Mouse (Mus musculus): Measurements from ENCODE around the gene Bhlha9. TPM values are rescaled to one million over a fixed set of nuclear protein-coding genes. Genes with fewer than 3 reads are reported as not detected.
"Not testable (repeated sequence)": the region's sequence is repeated elsewhere in the genome, so short reads cannot be mapped to it uniquely, and the experiment has no call there.

The Bhlha9 gene
- polyA plus RNA-seq, 1 experiment from 2014 or later, result 0.19 TPM

DNA sequence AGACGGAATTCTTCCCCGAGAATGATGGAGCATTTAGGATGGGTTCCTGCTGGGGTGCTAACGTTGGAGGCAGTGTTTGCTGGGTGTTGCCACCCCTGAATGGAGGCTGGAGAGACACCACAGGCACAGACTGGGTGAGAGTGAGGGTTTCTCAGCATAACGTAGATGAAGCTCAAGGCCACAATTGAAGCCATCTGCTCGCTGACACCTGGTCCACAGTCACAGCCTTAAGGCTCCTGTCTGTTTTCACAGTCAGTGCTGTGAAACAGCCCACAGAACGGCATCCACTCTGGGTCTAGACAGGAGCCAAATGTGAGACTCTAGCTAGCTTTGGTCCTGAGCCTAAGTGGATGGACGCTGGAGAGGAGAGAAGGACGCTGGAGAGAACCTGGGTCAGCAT, 1.9 kb downstream of the Bhlha9 start:
- Histone ChIP-seq H3K27me3 (ENCODE audit: control insufficient read depth, insufficient read depth, low read length) (peaks cover 42% of the 10 kb centered on the region), H3K27ac (ENCODE audit: low read depth, low read length) (no peak overlapping the region), H3K9me3 (ENCODE audit: control insufficient read depth, low read length) (no peaks in the 10 kb centered on the region), H3K36me3 (ENCODE audit: control insufficient read depth, insufficient read depth, low read length) (no peaks in the 10 kb centered on the region), H3K9ac (ENCODE audit: low read depth, low read length) (no peak overlapping the region), H3K4me3 (ENCODE audit: low read depth, low read length) (no peak overlapping the region), H3K4me1 (replicated peaks; ENCODE audit: control insufficient read depth, insufficient read depth, low read length) (no peaks in the 10 kb centered on the region), H3K4me2 (replicated peaks; ENCODE audit: low read depth, low read length) (no peak overlapping the region)
- ATAC-seq (ENCODE audit: low FRiP score) (no peak), DNase-seq (ENCODE audit: low spot score) (no peak)
- WGBS, result 53% methylated on average over 8 of the region's 8 CpGs

DNA sequence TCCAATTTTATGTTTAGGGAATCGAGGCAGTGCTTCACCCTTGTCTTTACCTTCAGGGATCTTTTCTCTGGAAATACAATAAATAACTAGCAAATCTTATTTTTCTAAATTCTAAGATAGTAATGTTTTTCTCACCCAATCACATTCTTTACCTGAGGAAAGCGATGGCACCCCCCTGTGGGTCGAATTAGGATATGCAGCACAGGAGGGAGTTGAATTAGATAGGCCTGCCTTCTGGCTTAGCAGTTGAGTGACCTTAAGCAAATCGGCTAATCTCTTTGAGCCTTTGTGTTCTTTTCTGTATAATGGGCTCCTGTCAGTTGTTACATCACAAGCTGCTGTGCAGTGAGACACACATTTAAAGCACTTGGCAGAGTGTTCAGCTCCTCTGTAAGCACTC, 2.4 kb downstream of the Bhlha9 start:
- Histone ChIP-seq H3K36me3 (ENCODE audit: control insufficient read depth, insufficient read depth, low read length) (no peaks in the 10 kb centered on the region), H3K9ac (ENCODE audit: low read depth, low read length) (no peak overlapping the region), H3K27me3 (ENCODE audit: control insufficient read depth, insufficient read depth, low read length) (peaks cover 42% of the 10 kb centered on the region), H3K4me3 (ENCODE audit: low read depth, low read length) (no peak overlapping the region), H3K4me2 (replicated peaks; ENCODE audit: low read depth, low read length) (no peak overlapping the region), H3K27ac (ENCODE audit: low read depth, low read length) (no peak overlapping the region), H3K9me3 (ENCODE audit: control insufficient read depth, low read length) (no peaks in the 10 kb centered on the region), H3K4me1 (replicated peaks; ENCODE audit: control insufficient read depth, insufficient read depth, low read length) (no peaks in the 10 kb centered on the region)
- DNase-seq (ENCODE audit: low spot score) (no peak), ATAC-seq (ENCODE audit: low FRiP score) (no peak)
- 46% methylated on average over 4 of the region's 4 CpGs for WGBS

DNA sequence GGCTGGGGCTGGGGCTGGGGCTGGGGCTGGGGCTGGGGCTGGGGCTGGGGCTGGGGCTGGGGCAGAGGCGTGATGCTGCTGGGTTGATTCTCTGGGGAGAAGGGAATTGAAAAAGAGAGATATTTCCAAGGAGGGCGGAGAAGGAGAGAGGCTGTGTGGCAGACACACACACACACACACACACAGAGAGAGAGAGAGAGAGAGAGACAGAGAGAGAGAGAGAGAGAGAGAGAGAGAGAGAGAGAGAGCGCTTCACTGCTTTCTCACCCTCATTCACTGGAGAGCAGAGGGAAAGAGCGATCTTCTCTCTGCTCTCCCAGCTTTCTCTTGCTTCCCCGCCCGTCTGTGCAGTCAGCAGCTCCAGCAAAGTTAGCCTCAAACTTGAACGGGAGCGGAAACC, 7.2 kb downstream of the Bhlha9 start, which contains the start of gene Trarg1:
Gene Trarg1 (plus strand): TSS at position 301 of the 400 bp plus-strand sequence.
- H3K27ac ChIP-seq (ENCODE audit: low read depth, low read length); H3K4me3 ChIP-seq (ENCODE audit: low read depth, low read length); H3K36me3 ChIP-seq (ENCODE audit: control insufficient read depth, insufficient read depth, low read length); H3K27me3 ChIP-seq (ENCODE audit: control insufficient read depth, insufficient read depth, low read length); DNase-seq (ENCODE audit: low spot score); H3K4me2 ChIP-seq (replicated peaks; ENCODE audit: low read depth, low read length); H3K4me1 ChIP-seq (replicated peaks; ENCODE audit: control insufficient read depth, insufficient read depth, low read length); ATAC-seq (ENCODE audit: low FRiP score); H3K9ac ChIP-seq (ENCODE audit: low read depth, low read length); H3K9me3 ChIP-seq (ENCODE audit: control insufficient read depth, low read length): not testable (repeated sequence)
- WGBS, result 40% methylated on average over 7 of the region's 8 CpGs

DNA sequence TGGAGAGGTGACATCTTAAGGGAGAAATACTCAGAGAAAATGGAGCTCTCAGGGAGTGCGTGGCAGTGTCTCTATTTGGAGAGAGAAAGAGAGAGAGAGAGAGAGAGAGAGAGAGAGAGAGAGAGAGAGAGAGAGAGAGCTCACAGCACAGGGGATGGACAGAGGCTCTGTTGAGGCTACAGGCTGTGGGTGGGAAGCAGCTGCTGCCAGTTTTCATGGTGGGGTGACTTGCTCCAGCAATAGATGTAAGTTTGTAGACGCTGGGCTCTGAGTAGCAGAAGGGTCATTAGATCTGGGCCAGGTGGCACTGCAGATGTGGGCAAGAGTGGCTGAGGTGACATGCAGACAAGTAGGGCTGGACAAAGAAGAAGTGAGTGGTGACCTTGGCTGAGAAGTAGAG, 13.3 kb downstream of the Bhlha9 start:
- Histone ChIP-seq H3K36me3 (ENCODE audit: control insufficient read depth, insufficient read depth, low read length) (no peaks in the 10 kb centered on the region), H3K4me2 (replicated peaks; ENCODE audit: low read depth, low read length) (no peak overlapping the region), H3K4me3 (ENCODE audit: low read depth, low read length) (no peak overlapping the region), H3K27ac (ENCODE audit: low read depth, low read length) (no peak overlapping the region), H3K4me1 (replicated peaks; ENCODE audit: control insufficient read depth, insufficient read depth, low read length) (no peaks in the 10 kb centered on the region), H3K27me3 (ENCODE audit: control insufficient read depth, insufficient read depth, low read length) (no peaks in the 10 kb centered on the region), H3K9ac (ENCODE audit: low read depth, low read length) (no peak overlapping the region), H3K9me3 (ENCODE audit: control insufficient read depth, low read length) (no peaks in the 10 kb centered on the region)
- WGBS, result 66% methylated on average over 2 of the region's 2 CpGs
- ATAC-seq (ENCODE audit: low FRiP score), result no peak
- no peak for DNase-seq (ENCODE audit: low spot score)

DNA sequence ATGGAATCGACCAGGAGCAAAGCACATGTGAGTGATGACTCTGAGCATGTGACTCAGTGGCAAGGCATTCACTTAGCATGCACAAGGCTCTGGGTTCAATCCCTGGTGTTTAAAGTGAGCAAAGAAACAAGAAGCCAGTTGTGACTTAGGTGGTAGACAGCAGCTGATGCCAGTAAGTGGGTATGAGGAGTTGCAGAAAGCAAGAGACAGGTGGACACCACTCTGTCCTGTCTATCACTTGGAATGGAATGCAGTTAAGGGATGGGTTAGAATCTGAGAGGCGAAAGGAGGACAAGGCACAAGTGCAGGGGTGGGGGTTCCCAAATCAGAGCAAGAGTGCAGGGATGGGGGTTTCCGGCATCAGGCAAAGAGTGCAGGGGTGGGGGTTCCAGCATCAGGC, 19.8 kb downstream of the Bhlha9 start:
- no peaks in the 10 kb centered on the region for H3K36me3 ChIP-seq (ENCODE audit: control insufficient read depth, insufficient read depth, low read length)
- no peak for DNase-seq (ENCODE audit: low spot score)
- H3K4me3 ChIP-seq (ENCODE audit: low read depth, low read length), result no peak overlapping the region
- H3K9ac ChIP-seq (ENCODE audit: low read depth, low read length), result no peak overlapping the region
- H3K27me3 ChIP-seq (ENCODE audit: control insufficient read depth, insufficient read depth, low read length), result no peaks in the 10 kb centered on the region
- WGBS, result 92% methylated on average over 3 of the region's 3 CpGs
- no peak for ATAC-seq (ENCODE audit: low FRiP score)
- H3K4me2 ChIP-seq (replicated peaks; ENCODE audit: low read depth, low read length), result no peak overlapping the region
- no peaks in the 10 kb centered on the region for H3K9me3 ChIP-seq (ENCODE audit: control insufficient read depth, low read length)
- H3K4me1 ChIP-seq (replicated peaks; ENCODE audit: control insufficient read depth, insufficient read depth, low read length), result no peaks in the 10 kb centered on the region
- no peak overlapping the region for H3K27ac ChIP-seq (ENCODE audit: low read depth, low read length)

DNA sequence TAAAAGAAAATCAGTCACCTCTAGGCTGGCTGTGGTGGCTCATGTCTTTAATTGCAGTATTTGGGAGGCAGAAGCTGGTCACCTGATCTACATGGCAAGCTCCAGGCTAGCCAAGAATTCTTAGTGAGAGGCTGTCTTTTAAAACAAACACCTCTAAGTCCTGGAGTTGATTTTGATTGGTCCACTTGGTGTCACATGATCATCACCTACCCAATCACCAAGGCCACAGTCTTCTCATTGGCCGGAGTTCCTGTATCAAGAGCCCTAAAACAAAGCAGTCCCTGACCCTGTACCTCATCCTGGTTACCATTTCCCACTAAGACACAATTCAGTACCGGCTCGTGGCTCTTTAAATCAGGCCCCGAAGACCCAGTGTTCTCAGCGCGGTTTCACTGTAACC, 23.5 kb downstream of the Bhlha9 start:
- WGBS, result 72% methylated on average over 6 of the region's 6 CpGs

DNA sequence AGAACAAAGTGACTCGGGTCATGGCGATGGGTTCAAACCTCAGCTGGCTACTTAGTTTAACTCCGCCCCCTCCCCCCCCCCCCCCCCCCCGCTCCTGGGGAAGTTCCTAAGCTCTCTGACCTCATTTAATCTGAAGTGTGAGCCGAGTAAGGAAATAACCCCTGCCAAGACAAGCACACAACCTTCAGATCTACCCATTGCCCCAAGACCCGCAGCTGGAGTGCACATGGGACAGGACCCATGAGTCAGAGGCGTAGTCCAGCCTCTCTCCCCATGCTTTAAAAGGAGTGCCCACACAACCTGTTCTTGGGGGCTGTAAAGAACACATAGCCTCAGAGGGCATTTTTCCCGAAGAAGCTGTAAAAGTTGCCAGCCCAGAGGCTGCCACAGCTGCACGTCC, 27.4 kb downstream of the Bhlha9 start:
- Histone ChIP-seq H3K4me1 (replicated peaks; ENCODE audit: control insufficient read depth, insufficient read depth, low read length) (no peaks in the 10 kb centered on the region), H3K9me3 (ENCODE audit: control insufficient read depth, low read length) (no peaks in the 10 kb centered on the region), H3K9ac (ENCODE audit: low read depth, low read length) (no peak overlapping the region), H3K27ac (ENCODE audit: low read depth, low read length) (no peak overlapping the region), H3K27me3 (ENCODE audit: control insufficient read depth, insufficient read depth, low read length) (no peaks in the 10 kb centered on the region), H3K4me2 (replicated peaks; ENCODE audit: low read depth, low read length) (no peak overlapping the region), H3K4me3 (ENCODE audit: low read depth, low read length) (no peak overlapping the region), H3K36me3 (ENCODE audit: control insufficient read depth, insufficient read depth, low read length) (no peaks in the 10 kb centered on the region)
- ATAC-seq (ENCODE audit: low FRiP score) (no peak), DNase-seq (ENCODE audit: low spot score) (no peak)
- 69% methylated on average over 7 of the region's 9 CpGs for WGBS

More for the DNA sequence above, 23.5 kb downstream of the Bhlha9 start:
- no peak overlapping the region for H3K4me3 ChIP-seq (ENCODE audit: low read depth, low read length)
- no peaks in the 10 kb centered on the region for H3K36me3 ChIP-seq (ENCODE audit: control insufficient read depth, insufficient read depth, low read length)
- ATAC-seq (ENCODE audit: low FRiP score) (no peak), DNase-seq (ENCODE audit: low spot score) (no peak)
- H3K9ac ChIP-seq (ENCODE audit: low read depth, low read length), result no peak overlapping the region
- H3K27me3 ChIP-seq (ENCODE audit: control insufficient read depth, insufficient read depth, low read length), result no peaks in the 10 kb centered on the region
- no peak overlapping the region for H3K4me2 ChIP-seq (replicated peaks; ENCODE audit: low read depth, low read length)
- no peaks in the 10 kb centered on the region for H3K9me3 ChIP-seq (ENCODE audit: control insufficient read depth, low read length)
- H3K27ac ChIP-seq (ENCODE audit: low read depth, low read length), result no peak overlapping the region
- no peaks in the 10 kb centered on the region for H3K4me1 ChIP-seq (replicated peaks; ENCODE audit: control insufficient read depth, insufficient read depth, low read length)

DNA sequence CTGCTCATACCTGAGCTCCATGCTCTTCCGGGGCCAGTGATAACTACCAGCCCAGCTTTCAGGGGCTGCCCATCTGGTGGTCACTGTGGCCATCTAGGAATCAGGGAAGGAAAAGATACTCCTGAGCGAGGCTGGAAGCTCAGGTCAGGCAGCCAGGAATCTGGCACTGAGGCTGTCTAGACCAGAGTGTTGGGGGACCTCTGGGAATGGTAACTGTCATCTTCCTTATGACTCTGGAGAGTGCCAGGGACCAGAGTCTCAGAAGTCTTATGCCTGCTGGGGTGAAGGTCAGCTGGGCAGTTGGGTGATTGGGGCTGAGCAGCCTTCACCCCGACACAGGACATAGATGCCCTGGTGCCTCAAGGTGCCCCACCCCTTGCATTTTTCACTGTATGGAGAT, 35.4 kb downstream of the Bhlha9 start:
- no peak for DNase-seq (ENCODE audit: low spot score)
- H3K4me2 ChIP-seq (replicated peaks; ENCODE audit: low read depth, low read length), result no peak overlapping the region
- no peaks in the 10 kb centered on the region for H3K27me3 ChIP-seq (ENCODE audit: control insufficient read depth, insufficient read depth, low read length)
- no peak overlapping the region for H3K27ac ChIP-seq (ENCODE audit: low read depth, low read length)
- no peak overlapping the region for H3K4me3 ChIP-seq (ENCODE audit: low read depth, low read length)
- 80% methylated on average over 3 of the region's 3 CpGs for WGBS
- ATAC-seq (ENCODE audit: low FRiP score), result no peak
- no peaks in the 10 kb centered on the region for H3K36me3 ChIP-seq (ENCODE audit: control insufficient read depth, insufficient read depth, low read length)
- no peaks in the 10 kb centered on the region for H3K9me3 ChIP-seq (ENCODE audit: control insufficient read depth, low read length)
- H3K4me1 ChIP-seq (replicated peaks; ENCODE audit: control insufficient read depth, insufficient read depth, low read length), result no peaks in the 10 kb centered on the region; the same call in 1 of the 2 replicates
- no peak overlapping the region for H3K9ac ChIP-seq (ENCODE audit: low read depth, low read length)

DNA sequence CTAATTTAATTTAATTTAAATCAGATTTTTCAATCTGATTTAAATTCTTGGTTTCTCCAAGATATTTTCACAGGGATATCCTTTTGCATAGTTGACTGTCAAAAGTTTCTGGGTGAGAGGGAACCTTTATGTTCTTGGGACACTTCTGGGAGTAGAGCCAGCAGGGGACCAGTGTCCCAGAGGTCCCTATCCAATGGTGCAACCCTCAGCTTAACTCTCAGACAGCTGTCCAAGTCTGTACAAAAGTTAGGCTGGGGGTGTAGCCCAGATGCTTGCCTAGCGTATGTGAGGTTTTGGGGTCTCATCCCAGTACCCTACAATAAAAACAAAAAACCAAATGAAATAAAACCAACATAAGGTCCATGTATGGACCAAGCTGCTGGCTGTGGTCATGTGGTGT, 35.8 kb downstream of the Bhlha9 start:
- Histone ChIP-seq H3K27ac (ENCODE audit: low read depth, low read length) (no peak overlapping the region), H3K36me3 (ENCODE audit: control insufficient read depth, insufficient read depth, low read length) (no peaks in the 10 kb centered on the region), H3K9me3 (ENCODE audit: control insufficient read depth, low read length) (no peaks in the 10 kb centered on the region), H3K4me3 (ENCODE audit: low read depth, low read length) (no peak overlapping the region), H3K4me2 (replicated peaks; ENCODE audit: low read depth, low read length) (no peak overlapping the region), H3K27me3 (ENCODE audit: control insufficient read depth, insufficient read depth, low read length) (no peaks in the 10 kb centered on the region), H3K9ac (ENCODE audit: low read depth, low read length) (no peak overlapping the region), H3K4me1 (replicated peaks; ENCODE audit: control insufficient read depth, insufficient read depth, low read length) (no peaks in the 10 kb centered on the region; the same call in 1 of the 2 replicates)
- WGBS, result 95% methylated on average over 1 of the region's 1 CpGs
- DNase-seq (ENCODE audit: low spot score) (no peak), ATAC-seq (ENCODE audit: low FRiP score) (no peak)
